Mouse (Mus musculus): ENCODE results near the gene Mrps2.
"Not testable (repeated sequence)": the region's sequence is repeated elsewhere in the genome, so short reads cannot be mapped to it uniquely, and the experiment has no call there.

Gene Mrps2

GRCm38 (mm10) chr2:28470591-28470990, 2.7 kb downstream of the Mrps2 start:
- no peak for DNase-seq (ENCODE audit: low read depth in 2 of 2, low spot score in 2 of 2)

DNA sequence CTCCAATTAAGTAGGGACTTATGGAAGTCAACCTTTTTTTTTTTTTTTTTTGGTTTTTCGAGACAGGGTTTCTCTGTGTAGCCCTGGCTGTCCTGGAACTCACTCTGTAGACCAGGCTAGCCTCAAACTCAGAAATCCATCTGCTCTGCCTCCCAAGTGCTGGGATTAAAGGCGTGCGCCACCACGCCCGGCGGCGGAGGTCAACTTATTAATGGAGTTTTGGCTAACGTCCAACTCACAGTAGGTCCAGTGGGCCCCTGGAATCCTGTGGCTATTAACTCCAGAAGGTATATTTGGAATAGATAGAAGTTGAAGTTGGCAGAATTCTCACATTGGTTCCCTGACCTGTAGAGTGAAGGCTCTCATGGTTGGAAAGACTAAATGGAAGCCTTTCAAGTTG, 4.1 kb downstream of the Mrps2 start:
- DNase-seq (ENCODE audit: low read depth in 2 of 2, low spot score in 2 of 2) = not testable (repeated sequence)

DNA sequence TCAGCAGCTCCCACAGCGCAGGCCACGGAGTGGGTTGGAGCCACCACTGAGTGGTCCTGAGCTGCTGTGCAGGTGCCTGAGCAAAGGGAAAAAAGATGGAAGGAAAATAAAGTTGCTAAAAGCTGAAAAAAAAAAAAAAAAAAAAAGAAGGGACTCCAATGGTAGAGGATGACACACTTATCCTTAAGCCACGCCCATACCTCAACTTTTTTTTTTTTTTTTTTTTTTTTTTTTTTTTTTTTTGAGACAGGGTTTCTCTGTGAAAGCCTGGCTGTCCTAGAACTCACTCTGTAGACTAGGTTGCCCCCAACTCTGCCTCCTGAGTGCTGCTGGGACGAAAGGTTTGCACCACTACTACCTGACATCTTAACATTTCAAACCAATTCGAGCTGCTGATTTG, 10.1 kb downstream of the Mrps2 start:
- DNase-seq (ENCODE audit: low read depth in 2 of 2, low spot score in 2 of 2) = not testable (repeated sequence)

- no peak for DNase-seq (ENCODE audit: low read depth in 2 of 2, low spot score in 2 of 2)
These were observed 11.6 kb downstream of the Mrps2 start for GRCm38 (mm10) chr2:28479208-28480204.

DNA sequence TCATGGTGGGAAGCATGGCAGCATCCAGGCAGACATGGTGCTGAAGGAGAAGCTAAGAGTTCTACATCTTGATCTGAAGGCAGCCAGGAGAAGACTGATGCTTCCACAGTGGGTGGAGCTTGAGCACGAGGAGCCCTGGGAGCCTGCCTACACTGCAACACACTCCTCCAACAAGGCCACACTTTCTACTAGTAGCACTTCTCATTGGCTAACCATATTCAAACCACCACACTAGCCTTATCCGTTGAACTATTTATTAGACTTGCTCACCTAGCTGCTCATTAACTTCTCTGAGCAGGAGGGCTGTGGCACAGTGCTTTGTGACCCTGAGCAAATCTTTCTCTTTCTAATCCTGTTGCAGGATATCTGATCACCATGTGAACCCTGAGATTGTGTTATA, 16.0 kb downstream of the Mrps2 start:
- no peak for DNase-seq (ENCODE audit: low read depth in 2 of 2, low spot score in 2 of 2)

- no peak for DNase-seq (ENCODE audit: low read depth in 2 of 2, low spot score in 2 of 2)
These were observed 26.7 kb downstream of the Mrps2 start for GRCm38 (mm10) chr2:28494521-28494920.

DNA sequence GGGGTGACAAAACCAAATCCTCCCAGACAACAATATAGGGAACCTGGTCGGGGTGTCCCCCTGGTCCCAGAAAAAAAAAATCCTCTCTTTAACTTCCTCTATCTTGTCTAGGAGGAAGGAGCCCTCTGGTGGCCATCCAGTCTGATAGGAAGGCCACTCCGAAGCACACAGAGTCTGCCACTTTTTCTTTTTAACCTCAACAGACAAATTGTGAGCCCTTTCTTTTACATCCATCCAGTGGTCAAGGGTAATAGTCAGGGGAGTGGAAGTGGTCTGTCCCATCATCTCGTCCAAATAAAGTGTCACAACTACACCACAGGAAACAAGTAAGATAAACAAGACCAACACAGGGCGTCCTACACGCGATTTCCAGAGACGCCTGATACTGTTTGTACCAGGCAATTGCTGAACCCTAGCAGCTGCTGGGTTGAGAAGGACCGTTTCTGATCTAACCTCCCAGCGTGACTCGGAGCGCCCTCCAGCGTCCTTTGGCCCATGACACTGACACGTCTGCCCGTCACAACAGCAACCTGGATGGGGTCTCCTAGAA, 27.4 kb downstream of the Mrps2 start:
- DNase-seq (ENCODE audit: low read depth in 2 of 2, low spot score in 2 of 2) = no peak

- no peak for DNase-seq (ENCODE audit: low read depth in 2 of 2, low spot score in 2 of 2)
These were observed 28.1 kb downstream of the Mrps2 start for GRCm38 (mm10) chr2:28495801-28496595.

DNA sequence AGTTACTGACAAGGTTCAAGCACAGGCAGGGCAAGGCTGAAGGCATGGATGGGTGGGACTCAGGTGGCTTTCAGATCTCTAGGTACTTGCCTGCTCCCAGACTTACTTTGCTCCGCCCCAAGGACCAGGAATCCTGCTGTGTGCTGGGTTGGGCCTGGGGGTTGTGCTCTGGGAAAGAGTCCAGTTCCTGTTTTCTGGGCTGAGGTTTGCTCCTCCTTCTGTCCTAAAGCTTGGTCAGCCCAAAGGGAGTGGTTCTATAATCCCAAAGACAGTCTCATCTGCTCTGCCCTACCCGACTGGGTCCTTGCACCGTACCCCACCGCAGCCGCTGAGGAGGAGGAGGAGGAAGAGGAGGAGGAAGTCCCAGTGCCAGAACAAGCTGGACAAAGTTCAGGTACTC, 28.8 kb downstream of the Mrps2 start, which contains the start of gene Gbgt1:
Gene Gbgt1 (plus strand): TSS at position 221 of the 400 bp plus-strand sequence.
- DNase-seq (ENCODE audit: low read depth in 2 of 2, low spot score in 2 of 2) = no peak

DNA sequence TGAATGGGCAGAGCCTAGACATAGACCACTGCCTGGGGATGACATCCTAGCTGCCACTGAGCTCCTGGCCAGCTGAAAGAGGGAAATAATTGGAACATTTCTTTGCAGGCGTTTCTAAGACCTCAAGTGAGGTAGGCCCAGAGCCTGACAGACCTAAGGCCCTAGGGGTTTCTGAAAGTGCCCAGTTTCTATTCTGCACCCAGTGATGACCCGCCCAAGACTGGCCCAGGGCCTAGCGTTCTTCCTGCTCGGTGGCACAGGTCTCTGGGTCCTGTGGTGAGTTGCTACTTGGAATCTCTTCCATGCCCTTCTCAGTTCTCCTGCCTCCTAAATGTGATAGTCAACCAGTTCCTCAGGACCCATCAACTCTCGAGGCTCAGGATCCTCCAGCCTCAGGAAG, 29.7 kb downstream of the Mrps2 start:
- no peak for DNase-seq (ENCODE audit: low read depth in 2 of 2, low spot score in 2 of 2)

DNA sequence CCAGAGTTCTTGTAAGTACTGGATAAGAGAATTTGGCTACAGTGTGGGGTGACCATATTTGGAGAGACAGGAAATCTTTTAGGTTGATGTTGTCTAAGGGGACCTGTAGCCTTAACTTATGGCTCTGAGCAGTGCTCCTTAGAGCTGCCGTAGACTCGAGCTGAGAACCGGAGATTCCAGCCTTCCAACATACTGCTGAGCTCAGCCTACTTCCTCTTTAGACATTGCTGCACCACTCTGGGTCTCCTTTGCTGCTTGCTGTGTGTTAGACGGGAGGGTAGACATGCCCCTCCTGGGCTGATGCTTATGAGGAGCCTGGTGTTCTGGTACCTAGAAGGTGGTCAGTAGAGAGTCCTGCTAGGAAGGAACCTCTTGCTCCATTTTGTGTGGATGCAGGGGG, 30.6 kb downstream of the Mrps2 start:
- no peak for DNase-seq (ENCODE audit: low read depth in 2 of 2, low spot score in 2 of 2)

GRCm38 (mm10) chr2:28502987-28503386, 35.1 kb downstream of the Mrps2 start:
- no peak for DNase-seq (ENCODE audit: low read depth in 2 of 2, low spot score in 2 of 2)

DNA sequence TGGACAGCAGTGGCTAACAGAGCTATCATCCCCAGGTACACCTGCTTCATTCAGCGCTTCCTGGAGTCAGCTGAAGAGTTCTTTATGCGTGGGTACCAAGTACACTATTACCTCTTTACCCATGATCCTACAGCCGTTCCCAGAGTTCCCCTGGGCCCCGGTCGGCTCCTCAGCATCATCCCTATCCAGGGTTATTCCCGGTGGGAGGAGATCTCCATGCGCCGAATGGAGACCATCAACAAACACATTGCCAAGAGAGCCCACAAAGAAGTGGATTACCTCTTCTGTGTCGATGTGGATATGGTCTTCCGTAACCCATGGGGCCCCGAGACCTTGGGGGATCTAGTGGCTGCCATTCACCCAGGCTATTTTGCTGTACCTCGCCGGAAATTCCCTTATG, 36.8 kb downstream of the Mrps2 start:
- DNase-seq (ENCODE audit: low read depth in 2 of 2, low spot score in 2 of 2) = no peak

DNA sequence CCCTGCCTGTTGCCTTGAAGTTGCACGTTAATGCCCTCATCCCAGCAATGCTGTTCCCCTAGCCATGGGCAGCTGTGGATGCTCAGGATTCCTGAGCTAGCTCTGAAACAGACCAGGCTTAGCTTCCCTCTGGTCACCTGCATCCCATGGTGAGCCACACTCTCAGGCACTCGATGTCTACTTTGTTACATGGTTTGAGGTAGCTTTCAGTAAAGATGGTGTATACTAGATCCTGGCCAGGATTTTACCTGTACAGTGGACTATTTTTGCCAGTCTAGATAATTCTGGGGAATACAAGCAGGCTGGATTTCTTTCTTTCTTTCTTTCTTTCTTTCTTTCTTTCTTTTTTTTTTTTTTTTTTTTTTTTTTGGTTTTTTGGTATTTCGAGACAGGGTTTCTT, 37.9 kb downstream of the Mrps2 start, which contains the start of gene Gm10134:
Gene Gm10134 (plus strand): TSS at position 301 of the 400 bp plus-strand sequence.
- no peak for DNase-seq (ENCODE audit: low read depth in 2 of 2, low spot score in 2 of 2)

DNA sequence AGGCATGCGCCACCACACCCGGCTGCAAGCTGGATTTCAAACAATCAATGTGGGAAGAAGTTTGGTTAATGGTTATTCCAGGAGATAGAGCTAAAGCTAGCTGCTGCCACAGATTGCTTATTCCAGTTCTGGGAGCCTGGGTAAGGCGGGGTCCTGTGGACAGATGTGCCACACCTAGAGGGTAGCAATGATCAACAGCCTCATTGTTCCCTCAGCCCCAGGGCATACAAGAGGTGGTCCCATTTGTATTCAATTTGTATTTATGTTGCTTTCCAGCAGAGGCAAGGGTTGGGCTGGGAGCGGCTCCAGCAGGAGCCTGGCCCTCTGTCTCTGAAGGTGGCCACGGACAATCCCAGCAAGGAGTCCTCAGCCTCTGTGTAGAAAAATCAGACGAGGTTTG, 38.4 kb downstream of the Mrps2 start:
- DNase-seq (ENCODE audit: low read depth in 2 of 2, low spot score in 2 of 2) = no peak

DNA sequence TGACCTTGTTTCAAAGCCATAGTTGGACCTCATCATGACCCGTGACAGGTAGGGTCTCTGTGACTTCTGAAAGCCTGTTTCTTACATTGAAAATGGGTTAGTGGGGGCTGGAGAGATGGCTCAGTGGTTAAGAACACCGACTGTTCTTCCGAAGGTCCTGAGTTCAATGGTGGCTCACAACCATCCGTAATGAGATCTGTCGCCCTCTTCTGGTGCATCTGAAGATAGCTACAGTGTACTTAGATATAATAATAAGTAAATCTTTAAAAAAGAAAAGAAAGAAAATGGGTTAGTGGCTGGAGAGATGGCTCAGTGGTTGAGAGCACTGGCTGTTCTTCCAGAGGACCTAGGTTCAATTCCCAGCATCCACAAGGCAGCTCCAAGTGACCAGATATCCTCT, 43.7 kb downstream of the Mrps2 start:
- DNase-seq (ENCODE audit: low read depth in 2 of 2, low spot score in 2 of 2) = not testable (repeated sequence)

DNA sequence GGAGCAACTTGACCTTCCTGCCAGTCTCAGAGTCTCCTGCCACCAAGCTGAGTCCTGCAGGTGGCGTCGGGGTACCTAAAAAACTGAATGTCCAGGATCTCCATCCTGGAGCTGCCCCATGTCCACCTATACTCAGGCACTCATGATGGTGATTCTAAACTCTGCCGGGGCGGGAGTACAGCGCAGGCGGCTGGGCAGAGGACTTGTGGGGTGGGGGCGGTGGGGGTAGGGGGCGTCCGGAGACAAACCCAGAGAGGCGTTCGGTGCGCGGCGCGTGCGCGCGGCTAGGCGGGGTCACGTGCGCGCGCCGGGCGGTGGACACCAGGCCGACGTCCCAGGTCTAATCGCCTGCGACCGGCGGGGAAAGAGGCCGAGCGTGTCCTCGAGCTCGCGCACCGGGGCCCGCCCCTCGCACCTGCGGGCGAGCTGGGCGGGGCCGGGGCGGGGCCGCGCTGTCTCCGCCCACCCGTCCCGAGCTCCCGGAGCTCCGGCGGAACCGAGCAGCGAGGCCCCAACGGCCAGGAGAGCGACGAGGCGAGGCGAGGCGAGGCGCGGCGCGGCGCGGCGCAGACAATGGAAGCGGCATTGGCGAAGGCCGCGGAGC, 45.0 kb downstream of the Mrps2 start, which contains the start of gene Ralgds:
Gene Ralgds (plus strand): TSS at position 328 of the 604 bp plus-strand sequence.
- DNase-seq (ENCODE audit: low read depth in 2 of 2, low spot score in 2 of 2) = no peak

GRCm38 (mm10) chr2:28513431-28514370, 45.8 kb downstream of the Mrps2 start:
- no peak for DNase-seq (ENCODE audit: low read depth in 2 of 2, low spot score in 2 of 2)

DNA sequence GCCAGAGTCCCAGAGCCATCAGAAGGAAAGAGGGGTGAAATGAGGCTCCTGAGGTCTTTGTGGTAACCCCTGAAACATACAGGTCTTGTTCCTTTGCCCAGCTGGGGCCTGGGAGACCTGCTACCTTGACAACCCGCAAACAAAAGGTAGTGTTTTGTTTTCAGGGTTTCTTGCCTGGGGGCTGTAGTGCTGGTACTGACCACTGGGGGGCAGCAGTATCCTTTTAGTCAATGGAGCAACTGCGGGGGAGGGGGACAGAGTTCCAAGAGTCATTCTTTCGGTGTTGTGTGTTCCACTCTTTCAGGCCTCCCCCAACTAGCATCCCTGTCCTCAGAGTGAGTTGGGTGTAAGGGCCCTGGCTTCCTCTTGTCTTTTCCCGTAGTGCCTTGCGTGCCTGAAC, 46.6 kb downstream of the Mrps2 start:
- DNase-seq (ENCODE audit: low read depth in 2 of 2, low spot score in 2 of 2) = peak; percentile 93 to 94

All from CD8-positive naive resting alpha-beta T cell, adult 2 months (primary cell).